Mouse (Mus musculus) liver, postnatal 0 days (tissue): ENCODE data around the gene Ddhd1.

Experiments used
- CTCF ChIP-seq: sonication (generic); IDR thresholded peaks from 2 replicates; pipeline ENCODE4 v1.5.1; 2016; ENCODE audit warnings: antibody characterized with exemption, low read depth
- EP300 ChIP-seq: IDR thresholded peaks from 2 replicates; pipeline ENCODE4 v1.6.1; 2016; ENCODE audit warnings: antibody characterized with exemption, low read depth, mild to moderate bottlenecking

- TF ChIP-seq CTCF (no peak), EP300 (peak; percentile 41; the same call in 1 of the 2 replicates)
These were observed 107.8 kb downstream of the Ddhd1 start for GRCm38 (mm10) chr14:45550010-45550647.
